Mouse (Mus musculus) heart, adult 18-20 months (tissue): ENCODE data around the gene Ephx3. TPM values are rescaled to one million over a fixed set of nuclear protein-coding genes. Genes with fewer than 3 reads are reported as not detected.

ENCODE experiments used
- DNase-seq, 2 experiments: peaks; one replicate each; pipeline ENCODE4 v3.0.0; 2021 to 2022; ENCODE audit warnings: mixed read lengths in 1 of 2
- total RNA-seq, 2 experiments: library from RNA; stranded (reverse); gene quantifications; 2 replicates each; pipeline ENCODE4 v1.2.3; 2021

The Ephx3 gene
- total RNA-seq, 2 experiments from 2014 or later, result 0.69 to 0.74 TPM

- peak; percentile 86 to 88 for DNase-seq
Measured at GRCm38 (mm10) chr17:32173166-32173565, 16.2 kb downstream of the Ephx3 start.

GRCm38 (mm10) chr17:32172485-32172884 is 16.9 kb downstream of the Ephx3 start:
- peak; percentile 15 to 27 for DNase-seq

GRCm38 (mm10) chr17:32169518-32170225 is 19.7 kb downstream of the Ephx3 start:
- no peak for DNase-seq

- DNase-seq, result peak; percentile 58 to 63
Measured at GRCm38 (mm10) chr17:32166687-32167086, 22.7 kb downstream of the Ephx3 start, which contains the start of gene Notch3. Gene Notch3 (minus strand): TSS chr17:32166852.

- peak; percentile 23 to 69 for DNase-seq
Measured at GRCm38 (mm10) chr17:32165803-32166595, 23.4 kb downstream of the Ephx3 start.

- DNase-seq, result peak in 1 of 2 experiments; percentile 27
Measured at GRCm38 (mm10) chr17:32165266-32165802, 24.0 kb downstream of the Ephx3 start.

- no peak for DNase-seq
Measured at GRCm38 (mm10) chr17:32164780-32165179, 24.6 kb downstream of the Ephx3 start.

- DNase-seq, result peak; percentile 30 to 31
Measured at GRCm38 (mm10) chr17:32163910-32164650, 25.3 kb downstream of the Ephx3 start.

GRCm38 (mm10) chr17:32162112-32162850 is 27.1 kb downstream of the Ephx3 start:
- DNase-seq, result peak; percentile 61 to 79

GRCm38 (mm10) chr17:32160882-32161281 is 28.5 kb downstream of the Ephx3 start:
- DNase-seq, result peak; percentile 19 to 26

GRCm38 (mm10) chr17:32158841-32159240 is 30.5 kb downstream of the Ephx3 start:
- DNase-seq, result no peak

- no peak for DNase-seq
Measured at GRCm38 (mm10) chr17:32146718-32147117, 42.6 kb downstream of the Ephx3 start.

GRCm38 (mm10) chr17:32142907-32143854 is 46.2 kb downstream of the Ephx3 start:
- DNase-seq, result peak; percentile 83 to 95

- no peak for DNase-seq
Measured at GRCm38 (mm10) chr17:32142234-32142633, 47.1 kb downstream of the Ephx3 start.

Other genes starting within 250 kb of the Ephx3 start
- 1 to 10 TPM; 6.3 to 6.9 TPM for gene Rrp1b, start 153.4 kb downstream of the Ephx3 start, total RNA-seq
- 1 to 10 TPM; 1.2 to 1.4 TPM for gene Hsf2bp, start 153.2 kb downstream of the Ephx3 start, total RNA-seq
- gene Notch3, start 22.7 kb downstream of the Ephx3 start, total RNA-seq, result 10 to 100 TPM; 20.5 to 24.5 TPM
- 10 to 100 TPM; 43.6 to 55.5 TPM for gene Brd4, start 95.2 kb upstream of the Ephx3 start, total RNA-seq
- 10 to 100 TPM; 40.2 to 44.3 TPM for gene Akap8, start 131.7 kb upstream of the Ephx3 start, total RNA-seq
- gene Akap8l, start 161.1 kb upstream of the Ephx3 start, total RNA-seq, result 10 to 100 TPM; 39.1 to 44.6 TPM
- 10 to 100 TPM; 15.0 to 19.0 TPM for gene Wiz, start 199.9 kb upstream of the Ephx3 start, total RNA-seq
- gene Rasal3, start 214.0 kb upstream of the Ephx3 start, total RNA-seq, result 1 to 10 TPM in 1 of 2 experiments, under 1 TPM in 1; 0.97 to 4.4 TPM
- 1 to 10 TPM in 1 of 2 experiments, not detected in 1; 1.1 TPM for gene Pglyrp2, start 234.6 kb upstream of the Ephx3 start, total RNA-seq